Mouse (Mus musculus) stomach, postnatal 0 days (tissue): Measurements from ENCODE around the gene Ccdc32. TPM values are rescaled to one million over a fixed set of nuclear protein-coding genes. Genes with fewer than 3 reads are reported as not detected.

Source experiments
- ATAC-seq: fragments of 200-750 bp; cut with Nextera tagmentation; 2 replicates; pipeline ENCODE4 v1.8.0; 2017; ENCODE audit not compliant: low FRiP score, low TSS enrichment
- DNase-seq: peaks from one replicate; pipeline ENCODE4 v3.0.0-alpha.2; 2016; ENCODE audit warnings: low spot score
- H3K27ac ChIP-seq: fragments of 300-500 bp; sonication (generic); replicated peaks from 2 replicates; pipeline ENCODE4 v1.5.1; 2014; ENCODE audit warnings: mild to moderate bottlenecking, control low read depth
- H3K27me3 ChIP-seq: fragments of 300-500 bp; sonication (generic); 2 replicates; pipeline ENCODE4 v1.6.1; 2014; ENCODE audit warnings: low read length; ENCODE audit not compliant: control insufficient read depth, insufficient read depth
- H3K36me3 ChIP-seq: fragments of 300-500 bp; sonication (generic); 2 replicates; pipeline ENCODE4 v1.6.1; 2014; ENCODE audit warnings: low read length, mixed read lengths; ENCODE audit not compliant: control insufficient read depth, insufficient read depth
- H3K4me1 ChIP-seq: fragments of 300-500 bp; sonication (generic); replicated peaks from 2 replicates; pipeline ENCODE4 v1.6.1; 2014; ENCODE audit warnings: antibody characterized with exemption; ENCODE audit not compliant: control insufficient read depth, insufficient read depth
- H3K4me2 ChIP-seq: fragments of 300-500 bp; sonication (generic); replicated peaks from 2 replicates; pipeline ENCODE4 v1.6.1; 2014; ENCODE audit warnings: low read depth, mild to moderate bottlenecking, control low read depth, moderate library complexity
- H3K4me3 ChIP-seq: fragments of 300-500 bp; sonication (generic); 2 replicates; pipeline ENCODE4 v1.5.1; 2014; ENCODE audit warnings: low read depth, low read length, control low read depth
- H3K9ac ChIP-seq: fragments of 300-500 bp; sonication (generic); 2 replicates; pipeline ENCODE4 v1.6.1; 2014; ENCODE audit warnings: mild to moderate bottlenecking, low read length, control low read depth, mixed read lengths
- H3K9me3 ChIP-seq: fragments of 300-500 bp; sonication (generic); 2 replicates; pipeline ENCODE4 v1.6.1; 2016; ENCODE audit warnings: low read length; ENCODE audit not compliant: control insufficient read depth
- CTCF ChIP-seq: IDR thresholded peaks from 2 replicates; pipeline ENCODE4 v1.5.1; 2016; ENCODE audit warnings: antibody characterized with exemption, low read depth, mild to moderate bottlenecking, moderate library complexity
- EP300 ChIP-seq: optimal IDR thresholded peaks from 2 replicates; pipeline ENCODE3; 2016; ENCODE audit warnings: antibody characterized with exemption
- WGBS: fragments of 180-500 bp; shearing (Covaris S2); extraction: QIAGEN DNeasy Blood & Tissue Kit; methylation state at CpG from one replicate; pipeline ENCODE4 v1.1.7; 2014; 5-methylcytosine and 5-hydroxymethylcytosine counted together
- polyA plus RNA-seq: library from polyadenylated mRNA; unstranded; fragments of >200 nt; fragmentation: Nextera tagmentation; extraction: Ambion mirVana; gene quantifications from 2 replicates; pipeline ENCODE4 v1.2.1, GENCODE M21; 2015

Gene Ccdc32
- polyA plus RNA-seq, 1 experiment from 2014 or later, result 21.3 TPM

DNA sequence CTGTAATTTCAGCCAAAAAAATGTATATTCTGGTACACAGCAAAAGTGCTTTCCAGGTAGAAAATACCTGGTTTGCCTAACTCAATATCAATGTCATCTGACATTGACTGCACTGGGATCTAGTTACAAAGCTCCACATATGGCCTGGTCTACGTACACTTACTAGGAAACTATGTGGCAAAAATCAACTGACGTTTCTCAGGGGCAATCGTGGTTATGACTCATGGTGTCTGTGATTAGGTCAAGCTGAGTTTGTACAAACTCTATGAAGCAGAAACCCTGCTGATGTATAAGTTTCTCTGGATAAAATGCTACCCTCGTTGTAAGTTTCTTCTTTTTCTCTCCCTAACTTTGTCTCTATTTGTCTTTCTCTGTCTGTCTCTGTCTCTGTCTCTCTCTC is 3.0 kb upstream of the Ccdc32 start:
- no peak overlapping the region for H3K4me2 ChIP-seq
- DNase-seq, result no peak
- no peaks in the 10 kb centered on the region; the same call in 1 of the 2 replicates for H3K4me1 ChIP-seq
- TF ChIP-seq EP300, result no peak
- no peak for TF ChIP-seq CTCF
- no peaks in the 10 kb centered on the region for H3K27me3 ChIP-seq
- H3K9me3 ChIP-seq, result no peaks in the 10 kb centered on the region
- no peaks in the 10 kb centered on the region for H3K36me3 ChIP-seq
- H3K4me3 ChIP-seq, result no peak overlapping the region
- ATAC-seq, result no peak
- no peak overlapping the region for H3K27ac ChIP-seq
- WGBS, result 42% methylated on average over 4 of the region's 4 CpGs
- no peak overlapping the region for H3K9ac ChIP-seq

DNA sequence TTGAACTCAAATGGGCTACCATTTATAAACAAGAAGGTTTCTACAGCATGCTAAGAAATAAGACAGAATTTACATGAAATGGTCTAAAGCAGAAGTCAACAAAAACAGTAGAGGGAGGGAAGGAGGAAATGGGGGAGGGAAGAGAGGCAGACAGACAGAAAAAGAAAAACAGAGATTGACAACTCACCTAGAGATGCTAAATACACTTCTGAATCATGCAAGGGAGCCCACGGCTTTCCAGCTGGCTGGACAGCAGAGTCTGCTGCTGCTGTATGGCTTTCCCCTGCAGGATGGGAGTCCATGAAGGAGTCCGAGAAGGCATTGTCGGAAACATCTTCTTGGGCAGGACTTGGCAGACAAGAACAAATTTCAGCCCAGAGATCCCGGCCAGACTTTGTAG is 2.2 kb downstream of the Ccdc32 start:
- WGBS, result 88% methylated on average over 4 of the region's 4 CpGs
- no peaks in the 10 kb centered on the region for H3K27me3 ChIP-seq
- TF ChIP-seq EP300 (no peak), CTCF (no peak)

DNA sequence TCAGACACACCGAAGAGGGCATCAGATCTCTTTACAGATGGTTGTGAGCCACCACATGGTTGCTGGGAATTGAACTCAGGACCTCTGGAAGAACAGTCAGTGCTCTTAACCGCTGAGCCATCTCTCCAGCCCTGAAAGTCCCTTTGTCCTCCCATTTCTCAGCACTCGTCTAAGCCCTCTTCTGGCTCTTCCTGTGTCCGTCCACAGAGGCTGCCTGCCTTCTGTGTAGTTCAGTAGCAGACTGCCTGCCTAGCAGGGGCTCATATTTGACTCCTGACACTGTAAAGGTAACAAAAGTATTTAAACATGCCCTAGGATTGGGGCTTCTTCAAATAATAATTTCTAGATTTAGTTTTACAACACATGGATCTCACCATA is 4.0 kb downstream of the Ccdc32 start:
- no peak overlapping the region for H3K9ac ChIP-seq
- ATAC-seq, result no peak
- WGBS, result 84% methylated on average over 4 of the region's 4 CpGs
- H3K4me2 ChIP-seq, result no peak overlapping the region
- no peak overlapping the region for H3K4me3 ChIP-seq
- TF ChIP-seq CTCF (no peak), EP300 (no peak)
- no peaks in the 10 kb centered on the region for H3K27me3 ChIP-seq
- H3K9me3 ChIP-seq, result no peaks in the 10 kb centered on the region
- no peak for DNase-seq
- H3K36me3 ChIP-seq, result peaks cover 13% of the 10 kb centered on the region; the same call in 1 of the 2 replicates
- no peaks in the 10 kb centered on the region for H3K4me1 ChIP-seq
- no peak overlapping the region for H3K27ac ChIP-seq

More for the DNA sequence above, 2.2 kb downstream of the Ccdc32 start:
- H3K9ac ChIP-seq, result no peak overlapping the region
- no peak overlapping the region for H3K27ac ChIP-seq
- H3K4me1 ChIP-seq, result no peaks in the 10 kb centered on the region
- no peak for DNase-seq
- H3K4me2 ChIP-seq, result no peak overlapping the region
- H3K9me3 ChIP-seq, result no peaks in the 10 kb centered on the region
- 0 out of 2 replicates have a peak, but pooled peaks cover 2% of the 10 kb centered on the region for H3K36me3 ChIP-seq
- no peak overlapping the region for H3K4me3 ChIP-seq
- no peak for ATAC-seq

DNA sequence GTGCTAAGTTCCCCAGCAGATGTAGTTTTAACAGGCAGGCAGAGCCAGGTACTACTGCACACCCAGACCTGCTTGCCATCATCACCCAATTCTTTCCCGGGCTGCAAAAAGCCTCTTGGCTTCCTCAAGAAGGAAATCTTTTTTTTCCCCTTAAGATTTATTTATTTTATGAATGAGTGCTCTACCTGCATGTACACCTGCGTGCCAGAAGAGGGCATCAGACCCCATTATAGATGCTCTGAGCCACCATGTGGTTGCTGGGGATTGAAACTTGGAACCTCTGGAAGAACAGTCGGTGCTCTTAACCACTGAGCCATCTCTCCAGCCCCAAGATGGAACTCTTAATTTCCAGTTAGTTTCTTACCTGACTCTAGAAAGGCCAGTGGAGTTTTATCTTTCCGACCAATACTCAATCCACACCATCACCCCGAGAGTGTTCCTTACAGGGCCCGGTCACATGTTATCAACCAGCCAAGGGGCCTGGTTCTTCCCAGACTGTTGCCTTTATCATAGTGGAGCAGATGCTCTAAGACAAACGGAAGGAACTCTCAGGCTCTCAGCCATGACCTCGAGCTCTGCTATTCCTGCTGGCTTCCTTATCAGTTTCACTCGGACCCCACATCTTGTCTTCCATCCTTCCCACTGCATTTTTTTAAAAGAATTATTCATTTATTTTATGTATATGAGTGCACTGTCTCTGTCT is 4.5 kb downstream of the Ccdc32 start:
- no peaks in the 10 kb centered on the region for H3K4me1 ChIP-seq
- ATAC-seq (no peak), DNase-seq (no peak)
- peaks cover 13% of the 10 kb centered on the region; the same call in 1 of the 2 replicates for H3K36me3 ChIP-seq
- H3K4me2 ChIP-seq, result no peak overlapping the region
- no peak overlapping the region for H3K9ac ChIP-seq
- H3K27ac ChIP-seq, result no peak overlapping the region
- H3K27me3 ChIP-seq, result no peaks in the 10 kb centered on the region
- no peak overlapping the region for H3K4me3 ChIP-seq
- H3K9me3 ChIP-seq, result no peaks in the 10 kb centered on the region
- 70% methylated on average over 9 of the region's 9 CpGs for WGBS
- TF ChIP-seq CTCF (peak; percentile 66), EP300 (no peak)

DNA sequence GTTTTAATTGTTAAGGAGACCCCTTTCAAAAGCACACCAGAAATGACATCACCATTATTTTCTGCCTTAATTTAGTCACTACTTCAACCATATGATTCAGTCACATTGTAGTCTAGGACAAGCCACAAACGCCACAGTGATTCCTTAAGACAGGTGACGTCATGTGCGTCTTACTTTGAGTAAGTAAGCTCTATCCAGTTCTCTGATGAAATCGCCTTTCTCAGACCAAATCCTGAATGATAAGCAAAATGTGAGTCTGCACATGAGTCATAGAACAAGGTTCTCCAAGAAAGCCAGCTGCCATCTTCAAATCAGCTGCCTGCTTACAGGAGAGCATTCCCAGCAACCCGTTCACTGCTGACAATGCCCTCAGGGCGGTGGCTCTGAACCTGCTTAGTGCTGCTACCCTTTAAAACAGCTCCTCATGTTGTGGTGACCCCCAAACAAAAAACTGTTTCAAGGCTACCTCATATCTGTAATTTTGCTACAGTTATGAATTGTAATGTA is 6.0 kb downstream of the Ccdc32 start:
- no peaks in the 10 kb centered on the region for H3K27me3 ChIP-seq

DNA sequence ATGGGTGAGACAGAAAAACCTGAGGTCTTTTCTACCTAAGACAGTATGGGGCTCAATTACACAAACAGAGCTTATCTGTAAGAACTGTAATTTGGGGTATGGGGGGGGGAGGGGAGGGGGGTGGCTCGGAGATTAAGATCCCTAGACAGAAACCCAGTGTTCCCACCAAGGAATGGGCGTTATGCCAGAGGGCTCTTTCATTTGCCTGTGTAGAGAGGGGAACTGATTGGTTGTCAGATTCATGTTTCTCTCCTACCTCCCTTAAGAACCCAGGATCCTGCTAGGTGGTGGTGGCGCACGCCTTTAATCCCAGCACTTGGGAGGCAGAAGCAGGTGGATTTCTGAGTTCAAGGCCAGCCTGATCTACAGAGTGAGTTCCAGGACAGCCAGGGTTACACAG is 9.7 kb downstream of the Ccdc32 start:
- Histone ChIP-seq H3K27me3 (no peaks in the 10 kb centered on the region), H3K36me3 (peaks cover 11% of the 10 kb centered on the region; the same call in 1 of the 2 replicates), H3K4me3 (no peak overlapping the region), H3K4me1 (no peaks in the 10 kb centered on the region), H3K4me2 (no peak overlapping the region; the same call in 1 of the 2 replicates), H3K27ac (peak overlapping the region; percentile 81), H3K9me3 (no peaks in the 10 kb centered on the region), H3K9ac (no peak overlapping the region)
- 53% methylated on average over 4 of the region's 4 CpGs for WGBS
- DNase-seq (no peak), ATAC-seq (no peak)
- no peak for TF ChIP-seq EP300
- no peak for TF ChIP-seq CTCF

More for the DNA sequence above, 6.0 kb downstream of the Ccdc32 start:
- ATAC-seq (no peak), DNase-seq (no peak)
- WGBS, result 92% methylated on average over 6 of the region's 6 CpGs
- H3K9ac ChIP-seq, result no peak overlapping the region
- H3K36me3 ChIP-seq, result peaks cover 13% of the 10 kb centered on the region; the same call in 1 of the 2 replicates
- no peaks in the 10 kb centered on the region for H3K9me3 ChIP-seq
- no peak for TF ChIP-seq EP300
- no peak overlapping the region for H3K4me2 ChIP-seq
- no peak overlapping the region for H3K27ac ChIP-seq
- H3K4me1 ChIP-seq, result no peaks in the 10 kb centered on the region
- H3K4me3 ChIP-seq, result no peak overlapping the region
